Mouse (Mus musculus) heart, embryonic 15.5 days (tissue): ENCODE measurements around the gene Msmp. TPM values are rescaled to one million over a fixed set of nuclear protein-coding genes. Genes with fewer than 3 reads are reported as not detected.

Experiments used
- ATAC-seq: fragments of 200-750 bp; cut with Nextera tagmentation; replicated peaks from 2 replicates; pipeline ENCODE4 v1.8.0; 2017; ENCODE audit warnings: low read depth, moderate TSS enrichment; ENCODE audit not compliant: insufficient number of reproducible peaks, insufficient read depth, low FRiP score
- H3K27ac ChIP-seq: fragments of 300-500 bp; sonication (generic); 2 replicates; pipeline ENCODE4 v1.5.1; 2015; ENCODE audit warnings: mild to moderate bottlenecking, inconsistent platforms
- H3K27me3 ChIP-seq: fragments of 300-500 bp; sonication (generic); 2 replicates; pipeline ENCODE4 v1.6.1; 2015; ENCODE audit warnings: inconsistent platforms
- H3K36me3 ChIP-seq: fragments of 300-500 bp; sonication (generic); 2 replicates; pipeline ENCODE4 v1.6.1; 2015; ENCODE audit warnings: mild to moderate bottlenecking, inconsistent platforms
- H3K4me1 ChIP-seq: fragments of 300-500 bp; sonication (generic); replicated peaks from 2 replicates; pipeline ENCODE4 v1.6.1; 2015; ENCODE audit warnings: inconsistent platforms
- H3K4me2 ChIP-seq: fragments of 300-500 bp; sonication (generic); 2 replicates; pipeline ENCODE4 v1.6.1; 2015; ENCODE audit warnings: inconsistent platforms, mild to moderate bottlenecking, moderate library complexity
- H3K4me3 ChIP-seq: fragments of 300-500 bp; sonication (generic); 2 replicates; pipeline ENCODE4 v1.5.1; 2015; ENCODE audit warnings: mild to moderate bottlenecking, inconsistent platforms
- H3K9ac ChIP-seq: fragments of 300-500 bp; sonication (generic); 2 replicates; pipeline ENCODE4 v1.6.1; 2015; ENCODE audit warnings: mild to moderate bottlenecking, inconsistent platforms
- H3K9me3 ChIP-seq: fragments of 300-500 bp; sonication (generic); replicated peaks from 2 replicates; pipeline ENCODE4 v1.6.1; 2016; ENCODE audit warnings: inconsistent platforms
- WGBS: fragments of 180-500 bp; shearing (Covaris S2); methylation state at CpG from one replicate; pipeline ENCODE4 v1.1.7; 2015; ENCODE audit warnings: mixed read lengths; 5-methylcytosine and 5-hydroxymethylcytosine counted together
- polyA plus RNA-seq: library from polyadenylated mRNA; unstranded; fragments of >200 nt; fragmentation: Nextera tagmentation; extraction: Ambion mirVana; gene quantifications from 2 replicates; pipeline ENCODE4 v1.2.1, GENCODE M21; 2015

The Msmp gene
- polyA plus RNA-seq, 1 experiment from 2014 or later = 0.20 TPM

DNA sequence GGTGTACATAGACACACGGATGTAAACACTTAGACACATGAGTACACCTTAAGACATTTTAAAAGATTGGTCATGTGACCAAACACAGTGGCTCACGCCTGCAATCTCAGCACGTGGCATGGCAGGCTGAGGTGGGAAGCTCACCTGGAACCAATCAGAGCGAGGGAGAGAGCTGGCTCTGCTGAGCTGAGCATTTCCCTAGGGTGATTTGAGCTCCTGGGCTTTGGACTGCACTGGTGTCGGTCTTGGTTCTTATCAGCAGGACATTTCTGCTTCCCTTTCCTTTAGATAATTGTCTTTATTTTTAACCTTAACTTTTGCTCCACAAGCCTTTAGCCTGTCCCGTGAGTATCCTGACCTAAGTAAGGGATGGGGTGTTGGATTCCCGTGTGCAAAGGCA, 3.4 kb upstream of the Msmp start:
- Histone ChIP-seq H3K27ac (no peak overlapping the region), H3K4me1 (peaks cover 20% of the 10 kb centered on the region), H3K27me3 (no peaks in the 10 kb centered on the region), H3K4me3 (no peak overlapping the region), H3K4me2 (no peak overlapping the region), H3K9ac (no peak overlapping the region), H3K36me3 (peaks cover 15% of the 10 kb centered on the region), H3K9me3 (no peaks in the 10 kb centered on the region)
- WGBS = 30% methylated on average over 7 of the region's 7 CpGs
- no peak for ATAC-seq

DNA sequence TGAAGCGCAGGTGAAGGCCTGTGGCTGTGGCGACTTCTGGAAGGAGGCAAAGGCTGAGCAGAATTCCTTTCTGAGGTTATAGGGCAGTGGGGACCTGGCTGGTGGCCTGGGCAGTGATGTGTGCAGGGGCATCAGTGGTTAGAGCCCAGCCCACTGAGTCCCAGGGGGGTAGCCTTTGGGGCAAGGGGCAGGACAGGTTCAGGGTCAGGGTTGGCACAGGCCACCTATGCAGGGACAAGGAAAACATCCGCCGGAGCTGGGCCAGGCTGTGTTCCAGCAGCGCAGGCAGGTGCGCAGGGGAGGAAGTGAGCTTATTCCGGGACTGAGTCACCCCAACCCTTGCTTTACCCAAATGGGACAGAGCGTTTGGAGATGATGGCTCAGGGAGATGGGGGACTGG, 2.1 kb upstream of the Msmp start:
- Histone ChIP-seq H3K4me1 (peaks cover 20% of the 10 kb centered on the region), H3K9ac (no peak overlapping the region), H3K4me3 (no peak overlapping the region), H3K27me3 (no peaks in the 10 kb centered on the region), H3K36me3 (peaks cover 27% of the 10 kb centered on the region), H3K27ac (no peak overlapping the region), H3K4me2 (no peak overlapping the region), H3K9me3 (no peaks in the 10 kb centered on the region)
- WGBS = 64% methylated on average over 8 of the region's 8 CpGs
- ATAC-seq = no peak

GRCm38 (mm10) chr4:43585682-43586081, 1.4 kb upstream of the Msmp start:
- H3K4me2 ChIP-seq = no peak overlapping the region
- no peak overlapping the region for H3K27ac ChIP-seq
- no peaks in the 10 kb centered on the region for H3K27me3 ChIP-seq
- H3K36me3 ChIP-seq = peaks cover 34% of the 10 kb centered on the region
- peaks cover 20% of the 10 kb centered on the region for H3K4me1 ChIP-seq
- ATAC-seq = no peak
- no peaks in the 10 kb centered on the region for H3K9me3 ChIP-seq
- H3K9ac ChIP-seq = no peak overlapping the region
- WGBS = 49% methylated on average over 10 of the region's 10 CpGs
- no peak overlapping the region for H3K4me3 ChIP-seq

- H3K9ac ChIP-seq = no peak overlapping the region
- WGBS = 64% methylated on average over 7 of the region's 7 CpGs
- H3K4me1 ChIP-seq = peaks cover 29% of the 10 kb centered on the region
- no peak overlapping the region for H3K27ac ChIP-seq
- H3K9me3 ChIP-seq = no peaks in the 10 kb centered on the region
- no peak overlapping the region for H3K4me2 ChIP-seq
- peaks cover 36% of the 10 kb centered on the region for H3K36me3 ChIP-seq
- H3K27me3 ChIP-seq = no peaks in the 10 kb centered on the region
- H3K4me3 ChIP-seq = no peak overlapping the region
- no peak for ATAC-seq
Measured at GRCm38 (mm10) chr4:43583421-43583820, 873 bp downstream of the Msmp start.

- Histone ChIP-seq H3K4me3 (no peak overlapping the region), H3K27me3 (no peaks in the 10 kb centered on the region), H3K4me2 (no peak overlapping the region), H3K9ac (no peak overlapping the region), H3K36me3 (peaks cover 36% of the 10 kb centered on the region), H3K27ac (no peak overlapping the region), H3K4me1 (peaks cover 32% of the 10 kb centered on the region), H3K9me3 (no peaks in the 10 kb centered on the region)
- ATAC-seq = no peak
- 87% methylated on average over 5 of the region's 5 CpGs for WGBS
Measured at GRCm38 (mm10) chr4:43582241-43582640, 2.1 kb downstream of the Msmp start.

DNA sequence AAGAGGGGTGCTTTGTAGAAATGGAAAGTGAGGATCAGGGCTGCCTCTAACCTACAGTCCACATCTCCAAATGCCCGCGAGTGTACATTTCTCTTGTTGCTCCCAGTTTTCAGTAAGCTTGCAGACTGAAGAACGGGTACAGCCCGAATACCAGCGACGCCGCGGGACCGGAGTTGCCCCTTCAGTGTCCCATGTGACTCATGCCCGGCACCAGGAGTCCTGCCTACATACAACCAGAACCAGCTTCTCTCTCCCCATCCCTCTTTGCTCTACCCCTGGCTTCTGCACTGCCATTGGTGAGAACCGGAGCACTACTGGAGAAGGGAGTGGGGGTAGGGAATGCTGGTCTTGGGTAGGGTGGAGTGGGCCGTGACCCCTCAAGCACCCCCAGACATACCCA, 2.9 kb downstream of the Msmp start:
- WGBS = 95% methylated on average over 12 of the region's 12 CpGs
- H3K27ac ChIP-seq = no peak overlapping the region
- H3K9ac ChIP-seq = no peak overlapping the region
- peaks cover 39% of the 10 kb centered on the region for H3K4me1 ChIP-seq
- H3K36me3 ChIP-seq = peaks cover 36% of the 10 kb centered on the region
- ATAC-seq = no peak
- no peaks in the 10 kb centered on the region for H3K9me3 ChIP-seq
- no peaks in the 10 kb centered on the region for H3K27me3 ChIP-seq
- no peak overlapping the region for H3K4me3 ChIP-seq
- H3K4me2 ChIP-seq = no peak overlapping the region

DNA sequence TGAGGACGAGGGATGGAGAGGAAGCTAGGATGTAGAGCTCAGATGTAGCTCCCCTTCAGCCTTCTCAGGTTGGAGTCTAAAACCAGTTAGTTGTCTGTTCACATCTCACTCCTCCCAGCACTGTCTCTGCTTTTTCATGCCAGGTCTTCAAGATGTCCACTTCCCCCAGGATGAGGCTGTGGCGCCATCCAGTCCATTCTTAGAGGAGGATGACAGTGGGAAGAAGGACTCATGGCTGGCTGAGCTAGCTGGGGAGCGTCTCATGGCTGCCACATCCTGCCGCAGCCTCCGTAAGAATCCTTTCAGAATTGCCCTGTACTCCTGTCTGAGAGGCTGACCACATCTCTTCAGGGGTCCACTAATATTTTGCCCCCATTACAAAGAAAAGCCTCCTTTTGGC, 3.6 kb downstream of the Msmp start:
- no peak overlapping the region for H3K4me3 ChIP-seq
- H3K27me3 ChIP-seq = no peaks in the 10 kb centered on the region
- 92% methylated on average over 5 of the region's 5 CpGs for WGBS
- H3K27ac ChIP-seq = no peak overlapping the region
- H3K9ac ChIP-seq = no peak overlapping the region
- no peaks in the 10 kb centered on the region for H3K9me3 ChIP-seq
- peaks cover 36% of the 10 kb centered on the region for H3K36me3 ChIP-seq
- no peak overlapping the region for H3K4me2 ChIP-seq
- no peak for ATAC-seq
- peaks cover 39% of the 10 kb centered on the region for H3K4me1 ChIP-seq

DNA sequence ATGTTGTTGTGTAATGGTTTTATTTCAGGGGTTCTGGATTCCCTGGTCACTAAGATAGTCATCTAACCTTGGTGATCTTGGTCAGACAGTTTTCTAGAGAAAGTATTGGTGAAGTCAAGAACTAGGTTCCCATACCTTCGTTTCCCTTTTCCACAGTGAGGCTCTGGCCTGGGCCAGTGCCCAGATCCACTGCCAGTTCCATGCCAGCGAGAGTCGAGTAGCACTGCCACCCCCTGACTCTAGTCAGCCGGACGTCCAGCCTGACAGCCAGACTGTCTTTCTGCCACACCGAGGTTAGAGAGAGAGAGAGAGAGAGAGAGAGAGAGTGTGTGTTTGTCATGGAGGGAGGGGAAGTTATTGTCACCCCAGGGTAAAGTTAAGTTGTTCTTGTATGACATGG, 4.6 kb downstream of the Msmp start:
- H3K4me1 ChIP-seq = peaks cover 41% of the 10 kb centered on the region
- peaks cover 36% of the 10 kb centered on the region for H3K36me3 ChIP-seq
- peak overlapping the region; percentile 93 for H3K4me2 ChIP-seq
- no peak for ATAC-seq
- H3K9ac ChIP-seq = peak overlapping the region; percentile 88; the same call in 1 of the 2 replicates
- H3K27me3 ChIP-seq = no peaks in the 10 kb centered on the region
- H3K4me3 ChIP-seq = peak overlapping the region; percentile 80
- H3K27ac ChIP-seq = no peak overlapping the region
- WGBS = 73% methylated on average over 6 of the region's 6 CpGs
- no peaks in the 10 kb centered on the region for H3K9me3 ChIP-seq

- Histone ChIP-seq H3K4me1 (peaks cover 40% of the 10 kb centered on the region), H3K4me3 (peak overlapping the region; percentile 80), H3K27ac (peak overlapping the region; percentile 92), H3K9ac (peak overlapping the region; percentile 88), H3K9me3 (no peaks in the 10 kb centered on the region), H3K4me2 (peak overlapping the region; percentile 93), H3K36me3 (peaks cover 36% of the 10 kb centered on the region), H3K27me3 (no peaks in the 10 kb centered on the region)
- 4% methylated on average over 10 of the region's 10 CpGs for WGBS
- ATAC-seq = no peak
Measured at GRCm38 (mm10) chr4:43579256-43579655, 5.0 kb downstream of the Msmp start.

DNA sequence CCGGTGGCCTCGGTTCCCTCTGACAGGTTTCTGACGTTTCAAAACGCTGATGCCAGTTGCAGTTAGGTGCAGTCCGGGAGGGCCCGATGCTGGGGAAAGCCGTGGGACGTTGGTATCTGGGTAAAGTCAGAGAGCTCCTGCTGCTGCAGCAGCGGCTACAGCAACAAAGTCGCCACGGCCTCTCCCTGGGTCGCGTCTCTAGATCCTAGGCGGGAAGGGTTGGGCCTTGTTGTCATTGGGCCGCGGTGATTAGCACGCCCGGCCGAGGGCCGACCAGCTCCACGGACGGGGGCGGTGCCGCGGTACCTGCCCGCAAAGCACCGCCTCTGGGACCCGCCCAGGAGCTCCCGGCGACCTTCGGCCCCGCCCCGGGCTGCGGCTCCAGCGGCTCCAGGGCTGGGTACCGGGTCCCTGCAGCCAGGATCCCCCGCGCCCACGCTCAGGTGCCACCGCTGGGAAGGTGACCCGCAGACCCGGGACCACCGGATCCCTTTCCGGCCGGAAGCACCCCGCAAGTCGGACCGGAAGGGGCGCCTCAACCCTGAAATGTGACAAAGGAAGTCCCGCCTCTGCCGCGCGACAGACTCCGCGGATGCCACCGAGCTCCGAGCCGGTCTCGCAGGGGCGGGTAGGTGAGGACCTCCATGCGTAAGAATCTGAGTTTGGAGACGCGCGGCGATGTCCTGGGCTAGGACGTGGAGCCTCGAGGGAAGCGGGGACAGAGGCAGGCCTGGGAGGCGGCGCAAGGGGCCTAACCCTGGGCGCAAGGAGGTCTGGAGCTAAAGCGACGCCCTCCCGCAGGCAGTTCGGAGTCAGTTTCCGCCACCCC, 5.7 kb downstream of the Msmp start, which contains the start of the genes Rgp1 and Gba2:
Rgp1 (plus strand) TSS at position 340 of the 829 bp plus-strand sequence.
Gba2 (minus strand) TSS at position 498 of the 829 bp plus-strand sequence.
- Histone ChIP-seq H3K4me3 (peak within 1 kb of the TSS; percentile 80), H3K27ac (peak within 1 kb of the TSS; percentile 92), H3K9ac (peak within 1 kb of the TSS; percentile 88), H3K4me2 (peak within 1 kb of the TSS; percentile 93), H3K36me3 (peaks cover 37% of the 10 kb centered on the region), H3K9me3 (no peaks in the 10 kb centered on the region), H3K4me1 (peaks cover 37% of the 10 kb centered on the region), H3K27me3 (no peaks in the 10 kb centered on the region)
- ATAC-seq = peak; percentile 94
- under 1% methylated on average over 71 of the region's 76 CpGs for whole genome bisulfite sequencing

- Histone ChIP-seq H3K4me3 (peak overlapping the region; percentile 80), H3K4me2 (peak overlapping the region; percentile 93), H3K36me3 (peaks cover 30% of the 10 kb centered on the region), H3K4me1 (peaks cover 37% of the 10 kb centered on the region), H3K27ac (0 out of 2 replicates have a peak overlapping the region, but pooled peaks have one; percentile 92), H3K9ac (peak overlapping the region; percentile 88), H3K9me3 (no peaks in the 10 kb centered on the region), H3K27me3 (no peaks in the 10 kb centered on the region)
- WGBS = 30% methylated on average over 8 of the region's 8 CpGs
- ATAC-seq = no peak
Measured at GRCm38 (mm10) chr4:43577237-43577881, 6.9 kb downstream of the Msmp start.
